Mouse (Mus musculus) liver, embryonic 16.5 days (tissue): ENCODE measurements around the gene Sumo1. TPM values are rescaled to one million over a fixed set of nuclear protein-coding genes. Genes with fewer than 3 reads are reported as not detected.

Experiments
- ATAC-seq: fragments of 200-750 bp; cut with Nextera tagmentation; 2 replicates; pipeline ENCODE4 v1.8.0; 2017; ENCODE audit warnings: low read depth, mild to moderate bottlenecking, moderate number of reproducible peaks, moderate library complexity
- H3K27ac ChIP-seq: fragments of 300-500 bp; sonication (generic); 2 replicates; pipeline ENCODE4 v1.5.1; 2014; ENCODE audit warnings: mild to moderate bottlenecking, low read length
- H3K27me3 ChIP-seq: fragments of 300-500 bp; sonication (generic); 2 replicates; pipeline ENCODE4 v1.6.1; 2014; ENCODE audit warnings: low read depth, low read length, mixed read lengths; ENCODE audit not compliant: control insufficient read depth, insufficient read depth
- H3K36me3 ChIP-seq: fragments of 300-500 bp; sonication (generic); 2 replicates; pipeline ENCODE4 v1.6.1; 2014; ENCODE audit warnings: mild to moderate bottlenecking; ENCODE audit not compliant: control insufficient read depth, insufficient read depth
- H3K4me1 ChIP-seq: fragments of 300-500 bp; sonication (generic); 2 replicates; pipeline ENCODE4 v1.6.1; 2014; ENCODE audit warnings: low read depth, low read length, mixed read lengths; ENCODE audit not compliant: control insufficient read depth
- H3K4me2 ChIP-seq: fragments of 300-500 bp; sonication (generic); 2 replicates; pipeline ENCODE4 v1.6.1; 2014; ENCODE audit warnings: low read depth, low read length, mixed read lengths
- H3K4me3 ChIP-seq: fragments of 300-500 bp; sonication (generic); 2 replicates; pipeline ENCODE4 v1.5.1; 2014; ENCODE audit warnings: low read depth, mild to moderate bottlenecking, low read length
- H3K9ac ChIP-seq: fragments of 300-500 bp; sonication (generic); 2 replicates; pipeline ENCODE4 v1.6.1; 2014; ENCODE audit warnings: low read depth, low read length
- H3K9me3 ChIP-seq: fragments of 300-500 bp; sonication (generic); replicated peaks from 2 replicates; pipeline ENCODE4 v1.6.1; 2016; ENCODE audit warnings: low read length; ENCODE audit not compliant: control insufficient read depth
- WGBS: fragments of 180-500 bp; shearing (Covaris S2); extraction: QIAGEN DNeasy Blood & Tissue Kit; methylation state at CpG from one replicate; pipeline ENCODE4 v1.1.7; 2014; ENCODE audit not compliant: insufficient replicate concordance; 5-methylcytosine and 5-hydroxymethylcytosine counted together
- polyA plus RNA-seq: library from polyadenylated mRNA; unstranded; fragments of >200 nt; fragmentation: Nextera tagmentation; extraction: Ambion mirVana; gene quantifications from 2 replicates; pipeline ENCODE4 v1.2.1, GENCODE M21; 2015

Sumo1 gene
- polyA plus RNA-seq, 1 experiment from 2014 or later: 90.3 TPM

- 62% methylated on average over 7 of the region's 7 CpGs for WGBS
- Histone ChIP-seq H3K27ac (no peak overlapping the region), H3K4me1 (no peaks in the 10 kb centered on the region), H3K4me2 (no peak overlapping the region), H3K27me3 (no peaks in the 10 kb centered on the region), H3K9ac (no peak overlapping the region), H3K36me3 (no peaks in the 10 kb centered on the region), H3K9me3 (no peaks in the 10 kb centered on the region), H3K4me3 (no peak overlapping the region)
- ATAC-seq: no peak
Observed at GRCm38 (mm10) chr1:59608125-59608762, 62.4 kb downstream of the Sumo1 start.

DNA sequence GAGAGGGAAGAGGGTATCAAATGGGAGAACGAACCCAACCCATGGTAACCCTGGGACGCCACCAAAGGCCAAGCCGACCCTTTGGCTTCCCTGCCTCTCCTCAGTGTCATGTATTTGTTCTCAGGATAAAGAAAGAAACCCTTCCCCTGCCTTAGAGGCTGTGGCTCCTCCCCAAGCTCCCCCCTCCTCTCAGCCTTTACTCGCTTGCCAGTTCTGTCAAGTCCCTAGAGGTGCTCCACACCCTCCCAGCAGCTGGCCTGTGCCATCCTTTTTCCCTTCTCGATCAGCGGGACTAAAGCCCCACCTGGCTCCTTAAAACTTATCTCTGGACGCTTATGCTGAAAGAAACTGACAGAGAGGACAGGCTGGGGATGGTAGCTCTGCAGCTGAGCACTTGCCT, 63.6 kb downstream of the Sumo1 start:
- no peaks in the 10 kb centered on the region for H3K9me3 ChIP-seq
- no peak for ATAC-seq

GRCm38 (mm10) chr1:59606479-59606878, 64.2 kb downstream of the Sumo1 start:
- no peak overlapping the region for H3K27ac ChIP-seq
- ATAC-seq: no peak
- H3K36me3 ChIP-seq: no peaks in the 10 kb centered on the region
- WGBS: 83% methylated on average over 13 of the region's 13 CpGs
- no peaks in the 10 kb centered on the region for H3K27me3 ChIP-seq
- H3K4me1 ChIP-seq: no peaks in the 10 kb centered on the region
- H3K4me2 ChIP-seq: no peak overlapping the region
- no peaks in the 10 kb centered on the region for H3K9me3 ChIP-seq
- H3K4me3 ChIP-seq: no peak overlapping the region
- no peak overlapping the region for H3K9ac ChIP-seq

More for the DNA sequence above, 63.6 kb downstream of the Sumo1 start:
- Histone ChIP-seq H3K36me3 (no peaks in the 10 kb centered on the region), H3K27ac (no peak overlapping the region), H3K4me2 (no peak overlapping the region), H3K4me1 (no peaks in the 10 kb centered on the region), H3K9ac (no peak overlapping the region), H3K27me3 (no peaks in the 10 kb centered on the region), H3K4me3 (no peak overlapping the region)
- WGBS: 62% methylated on average over 7 of the region's 7 CpGs

DNA sequence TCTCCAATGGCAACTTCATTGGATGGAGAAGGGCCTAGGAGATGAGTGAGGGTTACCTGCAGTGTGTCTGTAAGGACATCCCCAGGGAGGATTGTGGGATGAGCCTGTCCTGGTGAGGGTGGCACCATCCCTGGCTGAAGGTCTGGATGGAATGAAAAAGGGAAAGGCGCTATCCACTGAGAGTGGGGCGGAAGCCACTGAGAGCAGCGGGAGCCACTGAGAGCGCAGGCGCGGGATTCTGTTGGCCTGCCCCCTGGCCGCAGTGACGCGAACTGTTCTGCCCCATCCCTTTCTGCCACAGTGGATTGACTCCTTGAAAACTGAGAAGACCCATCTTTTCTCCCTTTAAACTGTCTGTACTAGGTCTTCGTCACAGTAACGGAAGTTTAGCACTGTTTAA, 66.7 kb downstream of the Sumo1 start:
- H3K4me1 ChIP-seq: no peaks in the 10 kb centered on the region
- H3K9me3 ChIP-seq: no peaks in the 10 kb centered on the region
- H3K4me2 ChIP-seq: no peak overlapping the region
- H3K4me3 ChIP-seq: no peak overlapping the region
- no peak overlapping the region for H3K9ac ChIP-seq
- no peak for ATAC-seq
- H3K36me3 ChIP-seq: no peaks in the 10 kb centered on the region
- WGBS: 26% methylated on average over 11 of the region's 11 CpGs
- H3K27ac ChIP-seq: no peak overlapping the region
- H3K27me3 ChIP-seq: no peaks in the 10 kb centered on the region

DNA sequence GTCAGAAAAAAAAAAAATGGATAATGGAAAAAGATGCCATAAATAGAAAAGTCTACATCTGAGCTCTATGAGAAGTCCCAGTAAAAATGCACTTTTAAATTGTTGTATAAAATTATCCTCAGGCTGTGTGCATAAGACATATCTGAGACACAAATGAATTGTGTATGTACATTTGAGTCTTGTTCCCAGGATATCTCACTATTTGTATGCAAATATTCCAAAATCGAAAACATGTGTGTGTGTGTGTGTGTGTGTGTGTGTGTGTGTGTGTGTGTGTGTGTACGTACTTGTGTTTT, 67.3 kb downstream of the Sumo1 start:
- Histone ChIP-seq H3K4me2 (no peak overlapping the region), H3K4me3 (no peak overlapping the region), H3K27me3 (no peaks in the 10 kb centered on the region), H3K9ac (no peak overlapping the region), H3K36me3 (no peaks in the 10 kb centered on the region), H3K4me1 (no peaks in the 10 kb centered on the region), H3K27ac (no peak overlapping the region), H3K9me3 (no peaks in the 10 kb centered on the region)
- ATAC-seq: no peak
- WGBS: 71% methylated on average over 2 of the region's 2 CpGs

GRCm38 (mm10) chr1:59602531-59603416, 67.9 kb downstream of the Sumo1 start:
- H3K36me3 ChIP-seq: no peaks in the 10 kb centered on the region
- no peaks in the 10 kb centered on the region for H3K9me3 ChIP-seq
- no peaks in the 10 kb centered on the region for H3K27me3 ChIP-seq
- no peak overlapping the region for H3K9ac ChIP-seq
- no peak for ATAC-seq
- no peak overlapping the region for H3K4me3 ChIP-seq
- H3K27ac ChIP-seq: no peak overlapping the region
- no peak overlapping the region for H3K4me2 ChIP-seq
- WGBS: 43% methylated on average over 11 of the region's 11 CpGs
- H3K4me1 ChIP-seq: no peaks in the 10 kb centered on the region

DNA sequence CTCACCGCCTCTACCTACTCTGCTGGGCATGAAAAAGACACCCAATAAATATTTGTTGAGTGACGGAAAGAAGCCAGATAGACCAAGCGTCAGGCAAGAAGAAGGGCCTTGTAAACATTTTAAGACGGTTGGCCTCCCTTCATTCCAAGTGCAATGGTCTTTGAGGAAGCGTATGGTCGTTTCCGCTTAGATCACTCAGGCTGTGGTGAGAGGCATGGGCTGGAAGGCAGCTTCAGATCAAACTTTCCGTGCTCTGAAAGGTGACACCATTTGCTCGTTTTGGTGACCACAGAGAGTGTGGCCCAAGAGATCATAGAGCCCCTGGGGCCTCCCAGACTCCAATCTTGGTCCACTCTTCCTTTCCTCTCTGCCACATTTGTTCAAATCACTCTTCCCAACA, 75.0 kb downstream of the Sumo1 start:
- no peaks in the 10 kb centered on the region for H3K36me3 ChIP-seq
- H3K9me3 ChIP-seq: no peaks in the 10 kb centered on the region
- no peak overlapping the region for H3K9ac ChIP-seq
- no peak overlapping the region for H3K4me2 ChIP-seq
- H3K27ac ChIP-seq: no peak overlapping the region
- no peaks in the 10 kb centered on the region; the same call in 1 of the 2 replicates for H3K27me3 ChIP-seq
- WGBS: 53% methylated on average over 9 of the region's 9 CpGs
- H3K4me1 ChIP-seq: no peaks in the 10 kb centered on the region
- no peak overlapping the region for H3K4me3 ChIP-seq
- no peak for ATAC-seq

DNA sequence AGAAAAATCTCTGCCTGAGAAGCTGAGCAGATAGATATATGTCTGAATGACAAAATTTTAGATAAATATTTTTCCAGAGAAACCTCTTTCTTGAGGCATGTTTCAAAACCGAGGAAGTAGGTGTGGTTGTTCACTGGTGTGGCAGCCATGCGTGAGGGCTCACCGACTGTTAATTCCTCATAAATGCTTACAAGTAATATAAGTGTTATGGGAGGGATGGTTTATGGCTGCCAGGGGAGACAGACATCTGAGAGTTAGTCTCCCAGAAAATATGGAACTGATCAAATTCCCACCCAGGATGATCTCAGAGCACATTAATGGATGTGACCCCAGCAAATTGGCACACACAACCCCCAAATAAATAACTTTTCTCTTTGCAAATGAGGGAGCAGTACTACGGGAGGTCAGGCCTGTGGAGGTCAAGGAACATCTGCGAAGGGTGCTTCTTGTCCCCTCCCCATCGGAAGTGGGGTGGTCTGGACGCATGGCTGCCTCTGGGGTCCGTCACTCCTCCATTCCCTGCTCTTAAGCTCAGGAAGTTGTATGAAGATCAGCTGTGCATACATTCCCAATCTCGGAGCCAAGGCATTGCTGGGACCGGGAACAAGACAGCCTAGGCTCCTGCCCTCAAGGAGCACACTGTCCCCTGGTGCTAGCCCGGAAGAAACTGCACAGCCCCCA, 75.9 kb downstream of the Sumo1 start:
- Histone ChIP-seq H3K27ac (no peak overlapping the region), H3K4me2 (no peak overlapping the region), H3K27me3 (no peaks in the 10 kb centered on the region; the same call in 1 of the 2 replicates), H3K4me1 (no peaks in the 10 kb centered on the region), H3K4me3 (no peak overlapping the region), H3K9me3 (no peaks in the 10 kb centered on the region), H3K36me3 (no peaks in the 10 kb centered on the region), H3K9ac (no peak overlapping the region)
- WGBS: 70% methylated on average over 11 of the region's 11 CpGs
- no peak for ATAC-seq

- WGBS: 32% methylated on average over 2 of the region's 2 CpGs
- ATAC-seq: no peak
- H3K4me1 ChIP-seq: no peaks in the 10 kb centered on the region
- H3K4me3 ChIP-seq: no peak overlapping the region
- no peaks in the 10 kb centered on the region for H3K36me3 ChIP-seq
- no peaks in the 10 kb centered on the region for H3K9me3 ChIP-seq
- no peaks in the 10 kb centered on the region; the same call in 1 of the 2 replicates for H3K27me3 ChIP-seq
- no peak overlapping the region for H3K27ac ChIP-seq
- no peak overlapping the region for H3K4me2 ChIP-seq
- H3K9ac ChIP-seq: no peak overlapping the region
Observed at GRCm38 (mm10) chr1:59593622-59594035, 77.0 kb downstream of the Sumo1 start.
